Mouse (Mus musculus) forebrain, embryonic 16.5 days (tissue): ENCODE data around the gene Klf7. TPM values are rescaled to one million over a fixed set of nuclear protein-coding genes. Genes with fewer than 3 reads are reported as not detected.

Experiments used
- ATAC-seq: fragments of 200-750 bp; cut with Nextera tagmentation; 2 replicates; pipeline ENCODE4 v1.8.0; 2017; ENCODE audit warnings: mild to moderate bottlenecking, moderate library complexity
- H3K27ac ChIP-seq: fragments of 300-500 bp; sonication (generic); 2 replicates; pipeline ENCODE4 v1.5.1; 2014; ENCODE audit warnings: low read length, control low read depth
- H3K27me3 ChIP-seq: fragments of 300-500 bp; sonication (generic); replicated peaks from 2 replicates; pipeline ENCODE4 v1.6.1; 2014; ENCODE audit warnings: low read length; ENCODE audit not compliant: control insufficient read depth, insufficient read depth
- H3K36me3 ChIP-seq: fragments of 300-500 bp; sonication (generic); 2 replicates; pipeline ENCODE4 v1.6.1; 2014; ENCODE audit not compliant: control insufficient read depth, insufficient read depth
- H3K4me1 ChIP-seq: fragments of 300-500 bp; sonication (generic); replicated peaks from 2 replicates; pipeline ENCODE4 v1.6.1; 2014; ENCODE audit warnings: low read length; ENCODE audit not compliant: control insufficient read depth, insufficient read depth
- H3K4me2 ChIP-seq: fragments of 300-500 bp; sonication (generic); 2 replicates; pipeline ENCODE4 v1.6.1; 2014; ENCODE audit warnings: mild to moderate bottlenecking, low read length, control low read depth
- H3K4me3 ChIP-seq: fragments of 300-500 bp; sonication (generic); replicated peaks from 2 replicates; pipeline ENCODE4 v1.5.1; 2014; ENCODE audit warnings: mild to moderate bottlenecking, low read length, control low read depth
- H3K9ac ChIP-seq: fragments of 300-500 bp; sonication (generic); replicated peaks from 2 replicates; pipeline ENCODE4 v1.6.1; 2014; ENCODE audit warnings: low read depth, low read length, control low read depth
- H3K9me3 ChIP-seq: fragments of 300-500 bp; sonication (generic); 2 replicates; pipeline ENCODE4 v1.6.1; 2016; ENCODE audit warnings: low read length; ENCODE audit not compliant: control insufficient read depth
- WGBS: fragments of 180-500 bp; shearing (Covaris S2); extraction: QIAGEN DNeasy Blood & Tissue Kit; methylation state at CpG from one replicate; pipeline ENCODE4 v1.1.7; 2014; 5-methylcytosine and 5-hydroxymethylcytosine counted together
- polyA plus RNA-seq: library from polyadenylated mRNA; unstranded; fragments of >200 nt; fragmentation: Nextera tagmentation; extraction: Ambion mirVana; gene quantifications from 2 replicates; pipeline ENCODE4 v1.2.1, GENCODE M21; 2015

Klf7 gene
- polyA plus RNA-seq, 1 experiment from 2014 or later: 131 TPM

DNA sequence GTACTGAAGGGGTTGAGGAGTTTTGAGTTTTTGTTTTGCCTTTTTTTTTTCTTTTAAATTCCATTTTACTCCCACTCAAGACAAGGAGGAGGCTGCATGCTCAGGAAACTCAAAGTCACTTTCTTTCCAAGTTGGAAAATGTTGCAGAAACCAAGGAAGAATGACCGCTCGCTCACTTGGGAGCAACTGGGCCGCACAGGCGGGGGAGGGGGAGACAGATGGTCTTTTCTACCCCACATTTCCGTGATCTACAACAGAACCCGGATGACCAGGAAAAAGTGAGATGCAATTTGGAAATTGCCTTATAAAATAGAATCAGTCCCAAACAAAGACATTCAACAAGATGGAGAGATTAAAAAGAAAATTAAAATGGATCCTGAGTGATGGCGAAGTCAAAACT lies 14.6 kb downstream of the Klf7 start:
- no peaks in the 10 kb centered on the region for H3K27me3 ChIP-seq
- 78% methylated on average over 7 of the region's 7 CpGs for WGBS
- peaks cover 27% of the 10 kb centered on the region for H3K4me1 ChIP-seq
- H3K27ac ChIP-seq: no peak overlapping the region
- H3K4me2 ChIP-seq: no peak overlapping the region
- H3K9ac ChIP-seq: no peak overlapping the region
- peaks cover 4% of the 10 kb centered on the region; the same call in 1 of the 2 replicates for H3K36me3 ChIP-seq
- no peaks in the 10 kb centered on the region for H3K9me3 ChIP-seq
- H3K4me3 ChIP-seq: no peak overlapping the region
- ATAC-seq: no peak

DNA sequence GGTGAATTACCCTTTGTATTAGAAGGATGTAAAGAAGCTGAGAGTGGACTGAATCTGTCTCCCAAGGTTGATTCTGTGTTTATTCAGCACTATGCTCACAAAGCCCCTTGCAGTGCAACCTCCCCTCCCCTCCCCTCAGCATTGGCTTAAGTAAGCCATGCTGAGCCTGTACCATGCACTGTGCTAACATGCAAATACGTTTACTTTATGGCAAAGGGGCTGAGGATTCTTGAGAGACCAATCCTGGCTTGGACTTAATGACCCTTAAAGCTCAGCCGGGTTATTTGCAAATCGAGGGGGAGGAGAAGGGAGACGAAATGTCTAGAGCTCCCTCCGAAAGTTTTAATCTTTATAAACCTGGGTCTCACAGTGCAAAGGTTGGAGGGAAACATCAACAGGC lies 16.0 kb downstream of the Klf7 start:
- no peak overlapping the region for H3K4me3 ChIP-seq
- H3K9me3 ChIP-seq: no peaks in the 10 kb centered on the region
- peaks cover 20% of the 10 kb centered on the region for H3K4me1 ChIP-seq
- no peak overlapping the region for H3K4me2 ChIP-seq
- no peaks in the 10 kb centered on the region for H3K27me3 ChIP-seq
- WGBS: 22% methylated on average over 5 of the region's 5 CpGs
- ATAC-seq: no peak; the same call in 1 of the 2 replicates
- H3K36me3 ChIP-seq: peaks cover 4% of the 10 kb centered on the region; the same call in 1 of the 2 replicates
- H3K27ac ChIP-seq: no peak overlapping the region
- no peak overlapping the region for H3K9ac ChIP-seq

GRCm38 (mm10) chr1:64105181-64105646 lies 16.9 kb downstream of the Klf7 start:
- Histone ChIP-seq H3K36me3 (peaks cover 4% of the 10 kb centered on the region; the same call in 1 of the 2 replicates), H3K9me3 (no peaks in the 10 kb centered on the region), H3K27me3 (no peaks in the 10 kb centered on the region), H3K4me2 (no peak overlapping the region), H3K4me3 (no peak overlapping the region), H3K9ac (no peak overlapping the region), H3K27ac (no peak overlapping the region), H3K4me1 (peaks cover 19% of the 10 kb centered on the region)
- 93% methylated on average over 7 of the region's 7 CpGs for WGBS
- no peak for ATAC-seq

GRCm38 (mm10) chr1:64104665-64105064 lies 17.4 kb downstream of the Klf7 start:
- peaks cover 4% of the 10 kb centered on the region; the same call in 1 of the 2 replicates for H3K36me3 ChIP-seq
- H3K9me3 ChIP-seq: no peaks in the 10 kb centered on the region
- no peak overlapping the region for H3K4me3 ChIP-seq
- WGBS: 91% methylated on average over 3 of the region's 3 CpGs
- no peak overlapping the region for H3K4me2 ChIP-seq
- H3K9ac ChIP-seq: no peak overlapping the region
- 0 out of 2 replicates have a peak, but pooled peaks have one; percentile 17 for ATAC-seq
- no peaks in the 10 kb centered on the region for H3K27me3 ChIP-seq
- H3K4me1 ChIP-seq: peaks cover 19% of the 10 kb centered on the region
- no peak overlapping the region for H3K27ac ChIP-seq

- Histone ChIP-seq H3K9me3 (no peaks in the 10 kb centered on the region), H3K36me3 (peaks cover 4% of the 10 kb centered on the region; the same call in 1 of the 2 replicates), H3K27me3 (no peaks in the 10 kb centered on the region), H3K27ac (no peak overlapping the region), H3K9ac (no peak overlapping the region), H3K4me1 (peaks cover 15% of the 10 kb centered on the region), H3K4me3 (no peak overlapping the region), H3K4me2 (no peak overlapping the region)
- 65% methylated on average over 3 of the region's 3 CpGs for WGBS
- no peak for ATAC-seq
Observed at GRCm38 (mm10) chr1:64101331-64101730, 20.8 kb downstream of the Klf7 start.

DNA sequence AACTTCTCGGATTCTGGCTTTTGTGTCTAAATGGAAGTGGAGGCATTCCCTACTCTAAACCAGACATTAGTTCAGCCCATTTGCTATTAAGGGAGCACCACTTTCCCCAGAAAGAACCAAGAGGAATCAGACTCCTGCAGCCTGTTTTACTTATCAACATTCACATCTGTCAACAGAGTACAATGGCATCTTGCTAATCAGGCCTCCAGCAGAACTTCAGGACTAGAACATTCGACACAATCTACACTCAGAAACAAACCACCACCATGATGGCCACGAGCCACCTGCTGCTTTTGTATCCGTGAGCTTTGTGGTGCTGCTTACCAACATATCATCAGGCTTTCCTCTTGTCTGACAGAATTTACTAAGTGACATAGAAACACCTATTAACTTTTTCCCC lies 23.3 kb downstream of the Klf7 start:
- Histone ChIP-seq H3K9me3 (no peaks in the 10 kb centered on the region), H3K4me3 (no peak overlapping the region), H3K36me3 (peaks cover 2% of the 10 kb centered on the region; the same call in 1 of the 2 replicates), H3K4me1 (peaks cover 10% of the 10 kb centered on the region), H3K4me2 (no peak overlapping the region), H3K27me3 (no peaks in the 10 kb centered on the region), H3K27ac (no peak overlapping the region), H3K9ac (no peak overlapping the region)
- ATAC-seq: no peak
- WGBS: 55% methylated on average over 4 of the region's 4 CpGs

- WGBS: 82% methylated on average over 6 of the region's 6 CpGs
- Histone ChIP-seq H3K27me3 (no peaks in the 10 kb centered on the region), H3K36me3 (no peaks in the 10 kb centered on the region), H3K27ac (no peak overlapping the region), H3K4me2 (no peak overlapping the region), H3K4me3 (no peak overlapping the region), H3K9me3 (no peaks in the 10 kb centered on the region), H3K9ac (no peak overlapping the region), H3K4me1 (peaks cover 10% of the 10 kb centered on the region)
- no peak for ATAC-seq
Observed at GRCm38 (mm10) chr1:64097640-64098287, 24.3 kb downstream of the Klf7 start.

DNA sequence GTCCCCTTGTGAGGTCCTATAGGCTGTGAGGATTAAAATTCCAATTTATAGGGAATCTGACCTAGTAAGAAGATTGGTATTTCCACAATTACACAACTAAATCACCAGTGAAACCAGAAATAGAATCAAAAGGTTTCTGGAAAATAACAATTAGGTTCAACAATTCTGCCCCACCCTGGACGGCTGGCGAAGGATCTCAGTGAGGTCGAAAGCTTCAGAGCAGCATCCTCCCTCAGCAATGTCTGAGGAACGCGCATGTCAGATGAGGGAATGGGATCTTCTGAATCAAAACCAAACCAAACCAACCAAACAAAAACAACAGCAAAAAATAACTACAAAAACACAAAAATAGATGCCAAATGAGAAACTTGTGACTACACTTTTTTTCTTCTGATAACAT lies 29.1 kb downstream of the Klf7 start:
- H3K4me1 ChIP-seq: peaks cover 22% of the 10 kb centered on the region
- H3K27me3 ChIP-seq: no peaks in the 10 kb centered on the region
- H3K36me3 ChIP-seq: no peaks in the 10 kb centered on the region
- no peak overlapping the region for H3K4me2 ChIP-seq
- H3K9ac ChIP-seq: no peak overlapping the region
- WGBS: 95% methylated on average over 5 of the region's 5 CpGs
- no peak for ATAC-seq
- H3K9me3 ChIP-seq: no peaks in the 10 kb centered on the region
- H3K4me3 ChIP-seq: no peak overlapping the region
- H3K27ac ChIP-seq: no peak overlapping the region

DNA sequence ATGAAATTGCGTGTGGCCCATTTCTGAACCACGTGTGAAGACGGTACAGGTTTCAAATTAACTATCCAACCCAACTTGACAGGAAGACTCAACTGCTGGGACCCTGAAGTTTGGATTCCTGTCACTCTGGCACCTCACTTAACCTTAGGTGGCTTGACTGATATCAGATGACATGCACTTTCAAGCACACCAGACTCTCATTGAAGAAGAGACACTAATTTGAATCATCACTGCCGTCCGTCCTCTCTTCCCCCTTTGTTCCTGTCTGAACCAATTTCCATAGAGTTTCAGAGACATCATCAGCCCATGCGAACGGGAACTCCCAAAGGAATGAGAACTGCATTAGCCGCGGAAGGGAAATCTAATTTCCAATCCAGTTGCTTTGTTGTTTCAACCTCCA lies 30.5 kb downstream of the Klf7 start:
- WGBS: 81% methylated on average over 9 of the region's 9 CpGs
- H3K9ac ChIP-seq: no peak overlapping the region
- H3K4me1 ChIP-seq: peaks cover 25% of the 10 kb centered on the region
- H3K4me3 ChIP-seq: no peak overlapping the region
- no peaks in the 10 kb centered on the region for H3K36me3 ChIP-seq
- H3K27ac ChIP-seq: no peak overlapping the region
- ATAC-seq: no peak
- no peaks in the 10 kb centered on the region for H3K27me3 ChIP-seq
- H3K9me3 ChIP-seq: no peaks in the 10 kb centered on the region
- H3K4me2 ChIP-seq: no peak overlapping the region
